Mouse (Mus musculus): ENCODE measurements around the gene Stac. TPM values are rescaled to one million over a fixed set of nuclear protein-coding genes. Genes with fewer than 3 reads are reported as not detected.
A peak's percentile ranks its signal among the peaks of the same experiment; 100 is the strongest.

Gene Stac
- total RNA-seq, 2 experiments from 2014 or later: 0.29 TPM; not detected in 1

DNA sequence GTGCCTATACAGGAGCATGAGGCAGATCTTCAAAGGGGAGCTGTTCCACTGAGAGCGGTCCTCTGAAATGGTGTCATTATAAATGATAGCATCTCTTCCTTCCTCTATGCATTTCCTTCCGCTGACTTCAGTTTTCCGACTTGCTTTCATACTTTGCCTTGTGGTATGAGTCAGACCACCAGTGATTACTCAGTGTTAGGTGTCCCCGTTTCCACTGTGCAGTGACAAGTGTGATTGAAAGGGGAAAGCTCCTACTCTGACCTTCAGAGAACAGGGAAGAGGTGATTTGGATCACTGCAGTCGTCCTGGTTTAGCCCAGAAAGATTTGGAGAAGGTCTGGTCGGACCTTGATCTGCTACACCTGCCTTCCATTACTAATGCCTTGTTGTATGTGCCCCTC is 81.4 kb downstream of the Stac start:
- no peak for ATAC-seq (ENCODE audit: poor library complexity, severe bottlenecking)

GRCm38 (mm10) chr9:111606603-111607002 is 83.5 kb downstream of the Stac start:
- ATAC-seq (ENCODE audit: poor library complexity, severe bottlenecking): no peak

DNA sequence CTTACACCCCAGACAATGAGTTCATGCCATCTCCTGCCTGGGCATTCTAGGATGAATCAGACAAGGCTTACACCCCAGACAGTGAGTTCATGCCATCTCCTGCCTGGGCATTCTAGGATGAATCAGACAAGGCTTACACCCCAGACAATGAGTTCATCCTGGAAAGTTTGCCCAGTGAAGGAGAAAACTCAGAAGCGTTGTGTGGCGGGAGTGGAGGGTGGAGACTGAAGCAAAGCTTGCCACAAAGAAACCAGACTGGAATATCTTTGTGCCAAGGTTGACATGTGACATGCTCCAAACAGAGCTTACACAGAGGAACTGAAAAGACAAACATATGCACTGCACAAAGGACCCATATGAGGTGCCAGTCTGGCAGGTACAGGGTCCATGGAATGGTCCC is 102.6 kb downstream of the Stac start:
- ATAC-seq (ENCODE audit: poor library complexity, severe bottlenecking): no peak

DNA sequence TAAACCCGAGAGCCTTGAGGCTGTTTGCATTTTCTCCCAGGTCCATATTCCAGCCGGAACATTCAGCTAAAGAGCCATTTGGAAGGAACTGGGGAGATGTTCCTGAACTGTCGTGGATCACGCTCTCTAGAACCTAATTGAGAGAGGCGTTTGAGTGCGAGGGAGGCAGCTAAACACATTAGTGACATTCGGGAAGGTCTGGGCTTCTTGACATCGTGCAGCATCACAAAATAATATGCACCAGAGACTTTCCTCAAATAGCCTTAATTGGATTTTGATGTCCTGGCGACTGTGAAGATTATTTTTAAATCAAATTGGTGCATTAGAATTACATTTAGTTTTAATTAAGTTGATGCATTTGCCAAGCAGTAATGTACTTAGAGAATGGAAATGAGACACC is 111.4 kb downstream of the Stac start:
- ATAC-seq (ENCODE audit: poor library complexity, severe bottlenecking): no peak

- peak; percentile 96 for ATAC-seq (ENCODE audit: poor library complexity, severe bottlenecking)
These were observed 112.7 kb downstream of the Stac start for GRCm38 (mm10) chr9:111577453-111577852.

DNA sequence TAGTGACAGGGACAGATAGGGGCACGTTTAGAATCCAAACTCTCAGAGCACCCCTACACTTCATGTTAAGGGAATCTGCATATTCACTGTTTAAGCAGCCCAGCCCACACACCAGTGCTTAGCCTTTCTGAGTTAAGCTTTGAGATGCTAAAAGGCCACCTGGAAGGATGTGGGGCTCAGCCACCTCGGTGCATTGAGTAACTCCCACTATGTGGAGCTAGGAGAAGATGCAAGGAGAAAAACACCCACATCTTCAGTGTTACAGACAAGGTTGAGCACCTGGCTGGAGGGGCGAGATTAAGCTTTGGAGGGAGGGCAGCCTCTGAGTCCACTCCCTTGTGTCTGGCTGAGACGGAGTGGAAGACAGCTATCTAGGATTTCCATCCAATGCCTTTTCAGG is 114.3 kb downstream of the Stac start:
- no peak for ATAC-seq (ENCODE audit: poor library complexity, severe bottlenecking)

DNA sequence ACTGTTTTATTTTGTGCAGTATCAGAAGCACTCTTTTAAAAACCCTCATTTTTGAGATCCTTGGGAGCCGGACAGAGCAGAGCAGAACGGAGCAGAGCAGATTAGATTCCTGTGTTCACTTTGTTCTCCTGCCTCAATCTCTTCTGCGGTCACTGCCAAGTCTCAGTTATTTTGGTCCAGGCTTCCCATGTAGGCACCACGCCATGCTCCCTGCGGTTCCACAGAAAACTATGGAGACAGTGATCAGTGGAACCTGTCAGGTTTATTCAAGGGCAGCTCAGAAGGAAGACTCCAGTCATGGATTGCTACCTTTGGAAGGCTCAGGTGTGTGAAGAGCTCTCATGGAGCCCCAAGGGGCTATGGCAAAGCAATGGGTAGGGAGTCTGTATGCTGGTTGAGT is 116.3 kb downstream of the Stac start:
- ATAC-seq (ENCODE audit: poor library complexity, severe bottlenecking): no peak

GRCm38 (mm10) chr9:111571619-111572018 is 118.5 kb downstream of the Stac start:
- peak; percentile 76 for ATAC-seq (ENCODE audit: poor library complexity, severe bottlenecking)

- ATAC-seq (ENCODE audit: poor library complexity, severe bottlenecking): no peak
These were observed 126.0 kb downstream of the Stac start for GRCm38 (mm10) chr9:111564176-111564575.

DNA sequence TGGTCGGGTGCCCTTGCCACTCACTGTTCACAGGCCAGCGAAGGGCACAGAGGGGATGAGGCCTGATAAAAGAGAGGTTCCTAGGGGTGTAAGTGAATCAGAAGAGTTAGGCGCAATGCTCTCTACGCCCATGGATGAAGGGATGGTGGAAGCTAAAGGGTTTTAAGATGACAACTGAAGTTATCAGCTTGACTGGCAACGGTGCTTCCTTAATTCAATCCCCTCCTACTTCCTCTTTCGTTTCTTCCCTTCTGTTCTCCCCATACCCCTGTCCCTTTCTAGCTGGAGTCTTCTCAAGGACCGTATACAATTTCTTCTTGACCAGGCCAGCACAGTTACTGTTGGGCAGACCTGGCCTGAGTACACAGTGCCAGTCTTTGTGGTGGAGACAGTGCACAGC is 126.9 kb downstream of the Stac start:
- peak; percentile 90 for ATAC-seq (ENCODE audit: poor library complexity, severe bottlenecking)

GRCm38 (mm10) chr9:111562217-111562988 is 127.7 kb downstream of the Stac start:
- peak; percentile 84 for ATAC-seq (ENCODE audit: poor library complexity, severe bottlenecking)

DNA sequence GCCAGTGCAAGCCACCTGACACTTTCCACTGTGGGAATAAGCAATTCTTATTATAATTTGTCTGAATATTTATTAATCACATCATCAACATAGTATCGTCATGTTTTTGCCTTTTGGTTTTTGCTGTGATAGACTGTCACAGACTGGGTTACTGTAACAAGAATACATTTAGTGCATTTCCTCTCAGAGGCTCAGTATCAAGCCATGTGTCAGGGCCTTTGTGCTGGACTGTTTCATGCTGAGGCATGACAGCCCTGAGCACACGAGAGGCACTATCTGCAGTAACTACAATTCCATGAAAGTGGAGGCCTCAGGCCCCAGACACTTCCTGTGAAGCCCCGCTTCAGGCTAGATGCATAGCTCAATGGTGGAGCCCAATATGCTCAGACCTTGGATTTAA is 133.4 kb downstream of the Stac start:
- no peak for ATAC-seq (ENCODE audit: poor library complexity, severe bottlenecking)

- ATAC-seq (ENCODE audit: poor library complexity, severe bottlenecking): no peak
These were observed 137.3 kb downstream of the Stac start for GRCm38 (mm10) chr9:111552865-111553264.

DNA sequence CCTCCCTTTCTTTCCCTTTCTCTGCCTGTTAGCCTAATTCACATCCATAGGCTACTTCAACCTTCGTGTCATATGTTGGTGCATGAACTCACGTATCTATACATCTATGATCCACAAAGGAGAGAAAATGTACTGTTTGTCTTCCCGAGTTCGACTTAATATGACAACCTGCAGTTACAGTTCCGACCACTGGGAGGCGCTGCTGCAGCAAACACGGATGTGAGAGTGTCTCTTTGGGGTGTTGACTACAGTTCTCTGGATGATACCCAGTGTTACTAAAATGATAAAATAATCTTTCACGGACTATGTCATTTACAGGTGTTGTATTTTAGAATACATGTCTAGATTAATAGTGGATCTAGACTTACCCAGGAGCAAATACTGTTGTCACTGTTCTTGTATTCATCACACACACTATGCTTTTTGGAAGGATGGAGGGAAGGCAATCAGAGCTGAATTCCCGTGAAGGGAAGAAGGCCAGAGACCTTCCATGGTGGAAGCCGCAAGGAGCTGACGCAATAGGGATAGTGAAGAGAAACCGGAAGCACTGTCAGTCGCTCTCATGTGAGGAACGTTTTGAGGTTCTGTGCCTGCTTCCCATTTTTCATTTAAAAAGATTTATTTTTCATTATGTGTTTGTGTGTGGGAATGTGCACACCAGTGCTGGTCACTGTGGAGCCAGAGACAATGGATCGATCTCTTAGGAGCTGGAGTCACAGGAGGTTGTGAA is 138.5 kb downstream of the Stac start:
- ATAC-seq (ENCODE audit: poor library complexity, severe bottlenecking): peak; percentile 79

GRCm38 (mm10) chr9:111550963-111551321 is 139.2 kb downstream of the Stac start:
- no peak for ATAC-seq (ENCODE audit: poor library complexity, severe bottlenecking)

GRCm38 (mm10) chr9:111550281-111550962 is 139.7 kb downstream of the Stac start:
- ATAC-seq (ENCODE audit: poor library complexity, severe bottlenecking): no peak

DNA sequence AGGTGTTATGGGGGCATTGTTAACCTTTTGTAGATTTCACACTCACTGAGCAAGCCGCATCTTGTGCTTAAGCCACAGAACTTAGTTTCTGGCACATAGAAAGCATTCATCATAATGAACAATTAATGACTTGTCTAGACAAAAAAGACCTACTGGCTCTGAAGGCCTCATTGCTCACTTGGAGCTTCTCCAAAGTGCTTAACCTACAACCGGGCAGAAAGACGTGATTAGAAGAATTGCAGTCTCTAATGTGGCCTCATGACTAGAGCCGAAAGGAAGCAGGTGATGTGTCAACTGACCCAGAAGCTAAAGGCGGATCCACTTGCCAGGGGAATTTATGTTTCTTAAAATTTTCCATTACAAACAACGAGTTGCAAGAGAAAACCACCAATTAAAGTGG is 147.5 kb downstream of the Stac start:
- no peak for ATAC-seq (ENCODE audit: poor library complexity, severe bottlenecking)

DNA sequence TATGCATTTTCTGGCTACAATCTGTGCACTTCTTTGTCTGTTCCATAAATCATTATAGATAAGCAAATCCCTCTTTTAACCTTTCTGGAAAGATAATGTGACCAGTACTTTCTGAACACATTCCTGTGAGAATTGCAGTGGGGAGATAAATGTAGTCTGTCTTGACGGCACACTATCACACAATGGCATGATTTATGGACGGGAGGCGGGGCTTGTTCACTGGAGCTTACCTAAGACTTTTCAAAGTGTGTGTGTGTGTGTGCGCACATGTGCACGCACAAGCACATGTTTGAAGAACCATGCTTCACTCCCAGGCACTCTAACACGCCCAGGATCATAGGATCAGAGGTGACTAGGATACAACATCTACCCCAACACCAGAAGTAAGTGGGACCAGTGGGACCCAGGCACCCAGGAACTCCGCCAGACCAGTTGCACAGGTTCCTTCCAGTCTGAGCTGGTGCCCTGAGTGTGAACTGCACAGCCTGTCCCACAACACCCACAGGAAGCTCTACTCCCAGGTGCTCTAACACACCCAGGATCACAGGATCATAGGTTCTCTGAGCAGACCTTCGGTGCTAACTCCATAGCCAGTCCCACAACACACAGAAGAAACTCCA is 154.6 kb downstream of the Stac start:
- no peak for ATAC-seq (ENCODE audit: poor library complexity, severe bottlenecking)

GRCm38 (mm10) chr9:111534744-111535423 is 155.3 kb downstream of the Stac start:
- no peak for ATAC-seq (ENCODE audit: poor library complexity, severe bottlenecking)

DNA sequence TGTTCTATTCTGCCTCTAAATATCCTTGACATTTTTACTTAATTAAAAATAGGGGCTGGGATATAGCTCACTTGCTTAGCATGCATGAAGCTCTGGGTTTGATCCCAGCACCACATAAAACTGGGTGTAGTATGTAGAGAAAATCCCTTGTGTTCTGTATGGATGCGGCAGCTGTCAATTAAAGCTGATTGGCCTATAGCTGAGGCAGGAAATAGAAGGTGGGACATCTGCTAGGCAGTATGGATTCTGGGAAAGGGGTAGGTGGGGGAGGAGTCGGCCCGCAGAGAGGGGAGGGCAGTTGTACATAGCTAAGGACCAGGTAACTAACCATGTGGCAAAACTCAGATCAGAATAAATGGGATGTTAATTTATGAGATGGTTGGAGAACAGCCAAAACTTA is 166.3 kb downstream of the Stac start:
- no peak for ATAC-seq (ENCODE audit: poor library complexity, severe bottlenecking)

DNA sequence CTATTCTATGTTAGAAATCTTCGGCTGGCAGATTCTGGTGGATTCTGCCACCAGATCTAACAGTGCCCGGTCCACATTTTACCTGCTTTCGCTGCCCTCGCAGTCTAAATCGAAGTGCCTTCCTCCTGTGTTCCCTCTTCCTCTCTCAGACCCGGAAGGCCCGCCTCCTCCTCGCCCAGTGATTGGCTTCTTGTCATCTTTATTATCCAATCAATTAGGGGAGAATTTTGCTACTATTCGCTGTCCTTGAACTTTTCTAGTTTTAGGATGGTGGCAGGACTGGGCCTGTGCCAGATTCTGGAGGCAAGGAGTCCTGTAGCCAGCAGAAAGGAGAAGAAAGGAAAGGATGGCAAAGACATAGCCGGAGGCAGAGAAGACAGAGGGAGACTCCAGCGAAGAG is 167.0 kb downstream of the Stac start:
- ATAC-seq (ENCODE audit: poor library complexity, severe bottlenecking): no peak

Measured in megakaryocyte, adult 5-6 weeks (primary cell).